Mouse (Mus musculus) intestine, embryonic 16.5 days (tissue): ENCODE results near the gene Lgalsl. TPM values are rescaled to one million over a fixed set of nuclear protein-coding genes. Genes with fewer than 3 reads are reported as not detected.

ENCODE experiments used
- ATAC-seq: fragments of 200-750 bp; cut with Nextera tagmentation; 2 replicates; pipeline ENCODE4 v1.8.0; 2017; ENCODE audit warnings: moderate TSS enrichment, moderate library complexity
- H3K27ac ChIP-seq: fragments of 300-500 bp; sonication (generic); 2 replicates; pipeline ENCODE4 v1.5.1; 2014; ENCODE audit warnings: mild to moderate bottlenecking, low read length
- H3K27me3 ChIP-seq: fragments of 300-500 bp; sonication (generic); replicated peaks from 2 replicates; pipeline ENCODE4 v1.6.1; 2014; ENCODE audit warnings: low read length, control low read depth, mixed read lengths; ENCODE audit not compliant: control insufficient read depth, insufficient read depth
- H3K36me3 ChIP-seq: fragments of 300-500 bp; sonication (generic); 2 replicates; pipeline ENCODE4 v1.6.1; 2014; ENCODE audit warnings: low read length, control low read depth; ENCODE audit not compliant: control insufficient read depth, insufficient read depth
- H3K4me1 ChIP-seq: fragments of 300-500 bp; sonication (generic); 2 replicates; pipeline ENCODE4 v1.6.1; 2014; ENCODE audit warnings: low read length, control low read depth, mixed read lengths; ENCODE audit not compliant: control insufficient read depth, insufficient read depth
- H3K4me2 ChIP-seq: fragments of 300-500 bp; sonication (generic); 2 replicates; pipeline ENCODE4 v1.6.1; 2014; ENCODE audit warnings: low read depth, low read length, control low read depth
- H3K4me3 ChIP-seq: fragments of 300-500 bp; sonication (generic); 2 replicates; pipeline ENCODE4 v1.5.1; 2014; ENCODE audit warnings: mild to moderate bottlenecking, low read length
- H3K9ac ChIP-seq: fragments of 300-500 bp; sonication (generic); 2 replicates; pipeline ENCODE4 v1.6.1; 2014; ENCODE audit warnings: low read depth, low read length
- H3K9me3 ChIP-seq: fragments of 300-500 bp; sonication (generic); 2 replicates; pipeline ENCODE4 v1.6.1; 2016; ENCODE audit warnings: low read length, control low read depth; ENCODE audit not compliant: control insufficient read depth
- WGBS: fragments of 180-500 bp; shearing (Covaris S2); extraction: QIAGEN DNeasy Blood & Tissue Kit; methylation state at CpG from one replicate; pipeline ENCODE4 v1.1.7; 2014; 5-methylcytosine and 5-hydroxymethylcytosine counted together
- polyA plus RNA-seq: library from polyadenylated mRNA; unstranded; fragments of >200 nt; fragmentation: Nextera tagmentation; extraction: Ambion mirVana; gene quantifications from 2 replicates; pipeline ENCODE4 v1.2.1, GENCODE M21; 2015

Gene Lgalsl
- polyA plus RNA-seq, 1 experiment from 2014 or later = 24.0 TPM

DNA sequence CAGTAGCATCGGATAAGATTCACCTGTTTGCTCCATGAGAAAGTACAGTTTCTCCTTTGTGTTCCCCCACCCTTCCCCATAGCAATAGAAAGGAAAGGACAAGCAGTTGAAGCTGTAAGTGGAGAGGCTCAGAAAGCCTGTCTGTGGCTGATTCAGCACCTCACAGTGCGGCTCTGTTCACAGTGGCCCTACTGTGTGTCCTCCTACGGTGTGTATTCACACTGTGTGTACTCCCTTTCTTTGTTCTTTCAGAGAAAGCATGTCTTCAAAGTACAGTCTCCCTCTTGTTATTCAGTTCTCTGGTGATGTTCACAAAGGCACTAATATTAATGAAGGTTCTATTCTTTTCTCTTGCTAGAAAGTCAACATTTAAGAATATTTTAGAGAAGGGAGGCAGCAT lies 38.2 kb downstream of the Lgalsl start:
- H3K9ac ChIP-seq = no peak overlapping the region
- H3K4me3 ChIP-seq = no peak overlapping the region
- no peak overlapping the region for H3K27ac ChIP-seq
- H3K36me3 ChIP-seq = no peaks in the 10 kb centered on the region
- WGBS = 90% methylated on average over 3 of the region's 3 CpGs
- H3K9me3 ChIP-seq = no peaks in the 10 kb centered on the region
- no peaks in the 10 kb centered on the region for H3K27me3 ChIP-seq
- H3K4me1 ChIP-seq = peaks cover 10% of the 10 kb centered on the region; the same call in 1 of the 2 replicates
- H3K4me2 ChIP-seq = no peak overlapping the region
- ATAC-seq = no peak

DNA sequence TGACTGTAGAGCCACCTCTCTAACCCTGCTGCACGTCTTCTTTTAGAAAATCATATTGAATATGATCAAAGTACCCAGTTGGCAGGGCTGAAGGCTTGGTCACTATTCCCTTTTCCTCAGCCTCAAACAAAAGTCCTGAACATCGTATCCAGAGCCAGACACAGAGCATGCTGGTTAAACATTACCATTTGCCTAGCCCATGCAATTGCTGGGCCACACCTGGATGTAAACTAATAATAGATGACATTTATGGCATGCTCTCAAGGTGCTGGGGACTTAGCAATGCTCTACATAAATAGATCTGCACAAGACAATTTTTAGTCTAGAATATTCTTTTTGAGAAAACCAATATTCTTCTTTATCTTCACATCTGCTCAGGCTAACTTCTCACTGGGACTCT lies 39.5 kb downstream of the Lgalsl start:
- 49% methylated on average over 2 of the region's 2 CpGs for WGBS
- peak; percentile 83 for ATAC-seq
- Histone ChIP-seq H3K9me3 (no peaks in the 10 kb centered on the region), H3K36me3 (no peaks in the 10 kb centered on the region), H3K9ac (no peak overlapping the region), H3K4me1 (peaks cover 10% of the 10 kb centered on the region; the same call in 1 of the 2 replicates), H3K27ac (peak overlapping the region; percentile 67), H3K4me3 (no peak overlapping the region), H3K4me2 (no peak overlapping the region), H3K27me3 (no peaks in the 10 kb centered on the region)

DNA sequence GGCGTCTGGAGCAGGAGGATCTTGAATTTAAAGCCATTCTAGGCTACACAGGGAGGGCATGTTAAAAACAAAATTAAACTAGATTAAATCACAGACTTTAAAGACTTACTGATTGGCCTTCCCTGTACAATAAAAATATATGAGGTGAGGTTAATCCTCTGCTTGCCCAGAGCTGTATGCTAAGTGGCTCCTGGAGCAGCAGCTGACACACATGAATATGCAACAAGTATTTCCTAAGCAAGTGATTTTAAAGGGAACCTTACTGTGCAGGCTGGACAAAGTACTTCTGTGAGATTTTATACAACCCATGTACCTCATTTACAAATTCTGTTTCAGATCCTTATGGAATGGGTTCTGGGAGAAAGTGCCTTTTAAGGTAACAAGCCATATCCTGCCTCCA lies 41.8 kb downstream of the Lgalsl start:
- no peak overlapping the region for H3K4me3 ChIP-seq
- 65% methylated on average over 1 of the region's 1 CpGs for WGBS
- 0 out of 2 replicates have a peak, but pooled peaks have one; percentile 21 for ATAC-seq

DNA sequence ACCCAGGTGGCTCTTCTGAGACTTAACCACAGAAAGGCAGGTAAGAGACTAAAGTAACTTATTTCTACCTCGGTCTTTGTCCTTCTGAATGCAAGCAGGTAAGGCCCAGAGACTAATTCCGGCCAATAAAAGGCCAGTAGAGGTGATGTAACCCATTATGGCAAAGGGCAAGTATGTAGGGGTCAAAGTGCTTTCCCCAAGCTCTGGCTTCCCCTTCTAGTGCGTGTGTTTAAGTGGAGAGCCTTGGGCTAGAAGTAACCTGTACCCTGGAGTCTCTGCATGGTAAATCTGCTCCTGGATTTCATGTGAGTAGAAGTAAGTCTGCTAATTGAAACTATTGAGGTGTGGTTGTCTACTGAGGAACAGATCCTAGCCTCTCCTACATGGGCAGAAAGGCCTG lies 42.8 kb downstream of the Lgalsl start:
- Histone ChIP-seq H3K27me3 (no peaks in the 10 kb centered on the region), H3K27ac (peak overlapping the region; percentile 48; the same call in 1 of the 2 replicates), H3K4me1 (peaks cover 10% of the 10 kb centered on the region; the same call in 1 of the 2 replicates), H3K9me3 (peaks cover 10% of the 10 kb centered on the region), H3K36me3 (no peaks in the 10 kb centered on the region), H3K4me3 (peak overlapping the region; percentile 1; the same call in 1 of the 2 replicates), H3K4me2 (peak overlapping the region; percentile 1; the same call in 1 of the 2 replicates), H3K9ac (0 out of 2 replicates have a peak overlapping the region, but pooled peaks have one; percentile 1)
- WGBS = 63% methylated on average over 3 of the region's 3 CpGs
- ATAC-seq = peak; percentile 54

More for the DNA sequence above, 41.8 kb downstream of the Lgalsl start:
- no peak overlapping the region for H3K4me2 ChIP-seq
- peaks cover 10% of the 10 kb centered on the region; the same call in 1 of the 2 replicates for H3K4me1 ChIP-seq
- H3K27me3 ChIP-seq = no peaks in the 10 kb centered on the region
- H3K27ac ChIP-seq = no peak overlapping the region
- no peaks in the 10 kb centered on the region for H3K36me3 ChIP-seq
- no peak overlapping the region for H3K9ac ChIP-seq
- H3K9me3 ChIP-seq = peaks cover 10% of the 10 kb centered on the region

DNA sequence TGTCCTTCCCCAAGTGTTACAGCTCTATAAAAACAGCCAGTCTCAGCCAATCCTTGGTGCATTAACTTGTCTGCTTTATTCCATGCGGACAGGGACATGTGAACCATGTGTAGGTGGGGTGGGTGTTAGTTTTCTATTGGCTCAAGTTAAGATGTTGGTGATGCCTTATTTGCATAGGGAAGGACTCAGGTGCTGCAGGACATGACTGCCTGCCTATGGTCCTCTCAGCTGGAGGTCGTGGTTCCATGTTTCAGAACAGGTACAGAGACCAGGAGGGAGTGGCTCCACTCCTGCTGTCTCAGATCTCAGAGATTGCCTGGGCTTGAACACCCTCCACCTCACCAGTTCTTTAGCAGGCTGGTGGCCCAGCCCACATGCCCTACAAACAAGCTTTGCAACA lies 44.7 kb downstream of the Lgalsl start:
- no peak overlapping the region for H3K9ac ChIP-seq
- H3K4me3 ChIP-seq = no peak overlapping the region
- no peak overlapping the region for H3K27ac ChIP-seq
- H3K36me3 ChIP-seq = no peaks in the 10 kb centered on the region
- H3K4me2 ChIP-seq = no peak overlapping the region
- H3K27me3 ChIP-seq = no peaks in the 10 kb centered on the region
- 63% methylated on average over 2 of the region's 2 CpGs for WGBS
- H3K4me1 ChIP-seq = 0 out of 2 replicates have a peak, but pooled peaks cover 2% of the 10 kb centered on the region
- H3K9me3 ChIP-seq = peaks cover 10% of the 10 kb centered on the region
- no peak for ATAC-seq

DNA sequence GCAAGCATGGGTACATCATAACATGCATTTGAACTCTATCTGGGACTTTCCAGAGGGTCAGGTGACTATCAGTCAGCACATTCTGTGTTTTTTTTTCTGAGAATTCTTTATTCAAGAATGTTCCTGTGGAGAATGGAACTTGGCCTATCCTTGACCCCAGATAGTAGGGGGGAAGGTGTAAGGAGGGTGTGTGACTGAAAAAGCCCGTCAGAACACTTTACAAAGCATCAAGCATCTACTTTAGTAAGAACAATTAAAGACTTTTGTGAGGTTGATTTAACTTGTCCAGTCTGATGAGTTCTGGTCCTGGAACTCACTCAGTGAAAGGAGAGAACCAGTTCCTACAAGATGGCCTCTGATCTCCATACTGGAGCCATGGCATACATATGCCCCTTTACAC lies 45.7 kb downstream of the Lgalsl start:
- no peak overlapping the region for H3K4me3 ChIP-seq
- no peaks in the 10 kb centered on the region for H3K27me3 ChIP-seq
- H3K36me3 ChIP-seq = no peaks in the 10 kb centered on the region
- H3K9ac ChIP-seq = no peak overlapping the region
- ATAC-seq = no peak
- H3K4me1 ChIP-seq = 0 out of 2 replicates have a peak, but pooled peaks cover 2% of the 10 kb centered on the region
- no peak overlapping the region for H3K27ac ChIP-seq
- WGBS = 84% methylated on average over 1 of the region's 1 CpGs
- H3K4me2 ChIP-seq = no peak overlapping the region
- H3K9me3 ChIP-seq = peaks cover 10% of the 10 kb centered on the region

DNA sequence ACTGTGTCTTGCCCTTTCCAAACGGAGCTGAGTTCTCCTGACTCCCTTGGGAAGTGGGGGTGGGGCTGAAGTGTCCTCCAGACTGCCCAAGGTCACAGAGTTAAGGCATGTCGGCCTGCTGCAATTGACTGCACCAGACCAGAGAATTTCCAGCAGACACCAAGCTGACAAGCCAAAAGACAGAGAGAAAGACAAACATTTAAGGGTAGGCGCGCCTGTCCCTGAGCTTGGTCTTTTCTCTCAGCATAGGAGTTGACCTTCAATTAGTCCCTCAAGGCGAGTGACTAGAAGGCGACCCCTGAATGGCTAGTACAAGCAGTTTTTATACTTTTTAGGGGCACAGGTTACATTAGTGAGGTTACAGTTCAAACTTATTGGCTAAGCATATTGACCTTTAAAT lies 46.1 kb downstream of the Lgalsl start:
- H3K4me1 ChIP-seq = 0 out of 2 replicates have a peak, but pooled peaks cover 2% of the 10 kb centered on the region
- H3K27me3 ChIP-seq = no peaks in the 10 kb centered on the region
- H3K9me3 ChIP-seq = peaks cover 10% of the 10 kb centered on the region
- no peak overlapping the region for H3K4me2 ChIP-seq
- no peak overlapping the region for H3K9ac ChIP-seq
- WGBS = 89% methylated on average over 6 of the region's 6 CpGs
- no peaks in the 10 kb centered on the region for H3K36me3 ChIP-seq
- no peak overlapping the region for H3K4me3 ChIP-seq
- H3K27ac ChIP-seq = no peak overlapping the region
- ATAC-seq = no peak

DNA sequence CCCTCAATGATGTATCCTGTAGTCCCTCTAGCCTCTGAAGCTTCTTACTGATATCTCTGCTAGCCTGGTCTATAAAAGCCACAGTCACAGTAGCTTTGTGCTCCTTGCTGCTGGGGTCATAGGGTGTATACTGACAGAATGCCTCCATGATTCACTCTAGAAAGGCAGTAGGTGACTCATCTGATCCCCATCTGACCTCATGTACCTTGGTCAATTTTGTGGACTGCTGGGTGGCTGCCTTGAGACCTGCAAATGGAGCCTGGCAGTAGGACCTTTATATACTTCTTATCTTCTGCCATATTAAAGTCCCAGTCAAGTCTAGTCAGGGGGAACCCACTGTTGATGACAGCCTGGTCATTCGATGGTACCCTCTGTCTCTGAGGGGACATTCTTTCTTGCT lies 47.4 kb downstream of the Lgalsl start:
- Histone ChIP-seq H3K9ac (no peak overlapping the region), H3K36me3 (no peaks in the 10 kb centered on the region), H3K27ac (no peak overlapping the region), H3K4me2 (no peak overlapping the region), H3K4me1 (no peaks in the 10 kb centered on the region), H3K27me3 (no peaks in the 10 kb centered on the region), H3K9me3 (peaks cover 10% of the 10 kb centered on the region), H3K4me3 (no peak overlapping the region)
- 87% methylated on average over 1 of the region's 1 CpGs for WGBS
- no peak for ATAC-seq

DNA sequence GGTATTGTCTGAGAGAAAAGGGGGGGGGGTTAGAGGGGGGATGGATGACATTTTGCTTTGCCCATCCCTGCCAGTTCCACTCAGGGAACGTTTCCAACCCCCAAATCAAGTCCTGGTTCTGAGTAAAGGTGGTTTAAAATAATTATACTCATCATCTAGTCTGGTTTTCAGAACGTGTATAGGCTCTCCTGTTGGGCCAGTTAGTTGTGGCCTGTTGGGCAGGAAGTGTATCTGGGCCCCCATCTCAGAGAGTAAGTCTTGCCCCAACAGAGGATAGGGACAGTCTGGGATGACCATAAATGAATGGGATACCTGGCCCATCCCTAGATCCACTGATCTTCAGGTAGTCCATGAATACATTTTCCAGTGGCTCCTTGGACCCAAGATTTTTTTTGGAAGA lies 48.2 kb downstream of the Lgalsl start:
- no peaks in the 10 kb centered on the region for H3K27me3 ChIP-seq
- H3K36me3 ChIP-seq = no peaks in the 10 kb centered on the region
- H3K9ac ChIP-seq = no peak overlapping the region
- peaks cover 10% of the 10 kb centered on the region for H3K9me3 ChIP-seq
- no peak overlapping the region for H3K4me2 ChIP-seq
- no peak for ATAC-seq
- no peak overlapping the region for H3K4me3 ChIP-seq
- no peaks in the 10 kb centered on the region for H3K4me1 ChIP-seq
- WGBS = 69% methylated on average over 2 of the region's 2 CpGs
- no peak overlapping the region for H3K27ac ChIP-seq

DNA sequence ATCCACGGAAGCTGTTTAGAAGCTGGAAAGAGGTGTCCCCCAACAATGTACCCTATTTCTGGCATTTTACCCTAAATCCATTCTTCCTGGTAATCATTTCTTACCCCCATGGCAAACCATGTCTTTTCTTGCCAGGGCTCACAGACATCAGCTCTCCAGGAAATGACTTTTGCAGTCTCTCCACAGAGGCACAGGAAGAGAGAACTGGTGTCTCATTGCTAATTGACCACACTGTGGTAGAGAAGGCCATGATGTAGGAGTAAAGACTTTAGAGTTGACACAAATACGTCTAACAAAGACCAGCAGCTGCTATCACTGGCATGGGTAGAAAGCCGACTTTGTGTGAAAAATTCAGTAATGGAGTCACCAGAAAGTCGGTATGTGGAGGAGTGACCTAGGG lies 50.5 kb downstream of the Lgalsl start:
- WGBS = 80% methylated on average over 4 of the region's 4 CpGs
- no peak for ATAC-seq
- Histone ChIP-seq H3K4me3 (no peak overlapping the region), H3K9me3 (peaks cover 10% of the 10 kb centered on the region), H3K9ac (no peak overlapping the region), H3K36me3 (no peaks in the 10 kb centered on the region), H3K4me1 (no peaks in the 10 kb centered on the region), H3K4me2 (no peak overlapping the region), H3K27ac (no peak overlapping the region), H3K27me3 (no peaks in the 10 kb centered on the region)
